Mouse (Mus musculus) embryonic facial prominence, embryonic 14.5 days (tissue): Measurements from ENCODE around the gene Gm10184. TPM values are rescaled to one million over a fixed set of nuclear protein-coding genes. Genes with fewer than 3 reads are reported as not detected.
"Not testable (repeated sequence)": the region's sequence is repeated elsewhere in the genome, so short reads cannot be mapped to it uniquely, and the experiment has no call there.

Source experiments
- ATAC-seq: fragments of 200-750 bp; cut with Nextera tagmentation; 2 replicates; pipeline ENCODE4 v1.8.0; 2017; ENCODE audit warnings: low read depth, moderate number of reproducible peaks, moderate TSS enrichment
- DNase-seq: peaks from one replicate; pipeline ENCODE4 v3.0.0-alpha.2; 2015; ENCODE audit warnings: low spot score
- H3K27ac ChIP-seq: fragments of 300-500 bp; sonication (generic); replicated peaks from 2 replicates; pipeline ENCODE4 v1.5.1; 2014; ENCODE audit warnings: low read depth, mild to moderate bottlenecking, low read length, moderate library complexity
- H3K27me3 ChIP-seq: fragments of 300-500 bp; sonication (generic); replicated peaks from 2 replicates; pipeline ENCODE4 v1.6.1; 2014; ENCODE audit warnings: low read length; ENCODE audit not compliant: control insufficient read depth, insufficient read depth
- H3K36me3 ChIP-seq: fragments of 300-500 bp; sonication (generic); 2 replicates; pipeline ENCODE4 v1.6.1; 2014; ENCODE audit warnings: low read length, mixed read lengths; ENCODE audit not compliant: control insufficient read depth, insufficient read depth
- H3K4me1 ChIP-seq: fragments of 300-500 bp; sonication (generic); 2 replicates; pipeline ENCODE4 v1.6.1; 2014; ENCODE audit warnings: antibody characterized with exemption, low read length; ENCODE audit not compliant: control insufficient read depth, insufficient read depth
- H3K4me2 ChIP-seq: fragments of 300-500 bp; sonication (generic); 2 replicates; pipeline ENCODE4 v1.6.1; 2014; ENCODE audit warnings: low read depth, mild to moderate bottlenecking, low read length, moderate library complexity, mixed read lengths
- H3K4me3 ChIP-seq: fragments of 300-500 bp; sonication (generic); 2 replicates; pipeline ENCODE4 v1.5.1; 2014; ENCODE audit warnings: low read depth, mild to moderate bottlenecking, low read length
- H3K9ac ChIP-seq: fragments of 300-500 bp; sonication (generic); 2 replicates; pipeline ENCODE4 v1.6.1; 2014; ENCODE audit warnings: low read depth, mild to moderate bottlenecking, low read length, moderate library complexity, mixed read lengths
- H3K9me3 ChIP-seq: fragments of 300-500 bp; sonication (generic); 2 replicates; pipeline ENCODE4 v1.6.1; 2016; ENCODE audit warnings: low read length; ENCODE audit not compliant: control insufficient read depth
- WGBS: fragments of 180-500 bp; shearing (Covaris S2); extraction: QIAGEN DNeasy Blood & Tissue Kit; methylation state at CpG from one replicate; pipeline ENCODE4 v1.1.7; 2014; 5-methylcytosine and 5-hydroxymethylcytosine counted together
- polyA plus RNA-seq: library from polyadenylated mRNA; unstranded; fragments of >200 nt; fragmentation: Nextera tagmentation; extraction: Ambion mirVana; gene quantifications from 2 replicates; pipeline ENCODE4 v1.2.1, GENCODE M21; 2014

Gm10184 gene
- 40.8 and 47.2 TPM in 2 replicates for polyA plus RNA-seq

GRCm38 (mm10) chr17:89910349-89910748, at the start of gene Gm10184:
Gm10184 (minus strand) TSS chr17:89910449.
- Histone ChIP-seq H3K9ac (no peak within 1 kb of the TSS), H3K36me3 (no peaks in the 10 kb centered on the region), H3K4me2 (no peak within 1 kb of the TSS), H3K27me3 (no peaks in the 10 kb centered on the region), H3K27ac (no peak within 1 kb of the TSS), H3K4me1 (no peaks in the 10 kb centered on the region), H3K4me3 (no peak within 1 kb of the TSS), H3K9me3 (no peaks in the 10 kb centered on the region)
- DNase-seq (no peak), ATAC-seq (no peak)
- 86% methylated on average over 6 of the region's 6 CpGs for WGBS

- no peaks in the 10 kb centered on the region for H3K4me1 ChIP-seq
- no peaks in the 10 kb centered on the region for H3K36me3 ChIP-seq
- no peak overlapping the region for H3K27ac ChIP-seq
- WGBS: 70% methylated on average over 2 of the region's 2 CpGs
- DNase-seq: peak; percentile 1
- H3K27me3 ChIP-seq: no peaks in the 10 kb centered on the region
- no peak overlapping the region for H3K4me3 ChIP-seq
- H3K9ac ChIP-seq: no peak overlapping the region
- H3K9me3 ChIP-seq: no peaks in the 10 kb centered on the region
- ATAC-seq: no peak
- no peak overlapping the region for H3K4me2 ChIP-seq
Observed at GRCm38 (mm10) chr17:89933950-89934349, 23.7 kb upstream of the Gm10184 start.

- H3K4me2 ChIP-seq: no peak overlapping the region
- H3K9me3 ChIP-seq: no peaks in the 10 kb centered on the region
- no peak overlapping the region for H3K27ac ChIP-seq
- no peak overlapping the region for H3K4me3 ChIP-seq
- no peak for ATAC-seq
- no peak for DNase-seq
- no peaks in the 10 kb centered on the region for H3K36me3 ChIP-seq
- H3K4me1 ChIP-seq: no peaks in the 10 kb centered on the region
- no peaks in the 10 kb centered on the region for H3K27me3 ChIP-seq
- H3K9ac ChIP-seq: no peak overlapping the region
Observed at GRCm38 (mm10) chr17:89907686-89908085, 2.6 kb downstream of the Gm10184 start.

- H3K27me3 ChIP-seq, H3K9ac ChIP-seq, H3K36me3 ChIP-seq, H3K4me1 ChIP-seq, H3K9me3 ChIP-seq, ATAC-seq, H3K27ac ChIP-seq, DNase-seq, H3K4me2 ChIP-seq, H3K4me3 ChIP-seq: not testable (repeated sequence)
- 94% methylated on average over 5 of the region's 5 CpGs for WGBS
Observed at GRCm38 (mm10) chr17:89904701-89905100, 5.5 kb downstream of the Gm10184 start.

DNA sequence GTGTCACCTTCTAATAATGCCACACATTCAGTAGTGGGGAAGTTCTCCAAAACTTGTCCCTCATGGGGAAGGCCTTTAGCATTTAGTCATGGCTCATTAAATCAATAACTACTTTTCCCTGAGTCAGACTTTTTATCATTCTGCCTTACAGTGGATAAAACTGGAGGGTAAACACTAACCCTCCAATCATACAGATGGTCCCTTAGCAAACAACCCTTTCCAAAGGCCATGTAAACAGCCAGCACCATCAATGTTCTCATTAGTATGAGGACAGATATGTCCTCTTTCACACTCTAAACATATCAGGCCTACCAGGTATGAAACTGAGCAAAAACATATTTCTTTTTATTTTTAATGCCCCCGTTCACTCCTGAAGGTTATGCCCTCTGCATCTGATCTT, 7.5 kb downstream of the Gm10184 start:
- WGBS: 85% methylated on average over 1 of the region's 1 CpGs
- no peaks in the 10 kb centered on the region for H3K9me3 ChIP-seq

GRCm38 (mm10) chr17:89900610-89901009, 9.6 kb downstream of the Gm10184 start:
- Histone ChIP-seq H3K4me3 (no peak overlapping the region), H3K27me3 (no peaks in the 10 kb centered on the region), H3K36me3 (no peaks in the 10 kb centered on the region), H3K4me1 (no peaks in the 10 kb centered on the region), H3K9ac (no peak overlapping the region), H3K4me2 (no peak overlapping the region), H3K9me3 (no peaks in the 10 kb centered on the region), H3K27ac (no peak overlapping the region)
- 56% methylated on average over 7 of the region's 7 CpGs for WGBS
- DNase-seq (no peak), ATAC-seq (no peak)

More for the DNA sequence above, 7.5 kb downstream of the Gm10184 start:
- Histone ChIP-seq H3K4me1 (no peaks in the 10 kb centered on the region), H3K27ac (no peak overlapping the region), H3K4me2 (no peak overlapping the region), H3K27me3 (no peaks in the 10 kb centered on the region), H3K4me3 (no peak overlapping the region), H3K36me3 (no peaks in the 10 kb centered on the region), H3K9ac (no peak overlapping the region)
- DNase-seq (no peak), ATAC-seq (no peak)

- H3K9me3 ChIP-seq: no peaks in the 10 kb centered on the region
- H3K27me3 ChIP-seq: no peaks in the 10 kb centered on the region
- no peak overlapping the region for H3K4me2 ChIP-seq
- no peak overlapping the region for H3K4me3 ChIP-seq
- ATAC-seq (no peak), DNase-seq (no peak)
- H3K9ac ChIP-seq: no peak overlapping the region
- H3K27ac ChIP-seq: no peak overlapping the region
- H3K36me3 ChIP-seq: no peaks in the 10 kb centered on the region
- H3K4me1 ChIP-seq: no peaks in the 10 kb centered on the region
- WGBS: 70% methylated on average over 3 of the region's 3 CpGs
Observed at GRCm38 (mm10) chr17:89899813-89900212, 10.4 kb downstream of the Gm10184 start.

GRCm38 (mm10) chr17:89864996-89865395, 45.3 kb downstream of the Gm10184 start:
- WGBS: 83% methylated on average over 3 of the region's 3 CpGs
- no peaks in the 10 kb centered on the region for H3K27me3 ChIP-seq
- H3K4me3 ChIP-seq: no peak overlapping the region
- no peak overlapping the region for H3K27ac ChIP-seq
- H3K9me3 ChIP-seq: no peaks in the 10 kb centered on the region
- H3K4me1 ChIP-seq: no peaks in the 10 kb centered on the region
- no peaks in the 10 kb centered on the region for H3K36me3 ChIP-seq
- no peak overlapping the region for H3K4me2 ChIP-seq
- no peak overlapping the region for H3K9ac ChIP-seq
- ATAC-seq (no peak), DNase-seq (no peak)
